Mouse (Mus musculus): ENCODE measurements around the gene Atg9a. TPM values are rescaled to one million over a fixed set of nuclear protein-coding genes. Genes with fewer than 3 reads are reported as not detected.

The Atg9a gene
- total RNA-seq, 2 experiments from 2014 or later, result 39.7 to 40.7 TPM

DNA sequence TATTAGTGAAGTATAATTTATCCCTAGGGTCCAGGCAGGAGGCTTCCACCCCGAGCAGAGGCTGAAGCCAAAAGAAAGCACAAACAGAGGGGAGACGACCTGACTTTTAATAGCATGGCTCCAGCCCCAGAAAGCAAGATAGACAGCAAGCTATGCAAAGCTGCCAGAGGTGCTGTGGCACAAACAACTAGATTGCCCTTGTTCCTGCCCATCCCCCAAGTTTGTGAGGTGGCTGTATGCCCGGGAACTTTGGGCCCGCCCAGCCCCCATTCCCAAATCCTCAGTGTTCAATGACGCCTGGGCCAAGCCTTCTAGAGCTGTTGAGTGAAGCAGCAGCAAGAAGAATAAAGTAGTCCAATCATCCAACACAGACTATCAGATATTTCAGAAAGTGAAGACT is 22.9 kb upstream of the Atg9a start:
- DNase-seq, result peak; percentile 85

GRCm38 (mm10) chr1:75214442-75214841 is 22.4 kb upstream of the Atg9a start:
- DNase-seq, result no peak

- DNase-seq, result no peak
Measured at GRCm38 (mm10) chr1:75213096-75213495, 21.1 kb upstream of the Atg9a start.

DNA sequence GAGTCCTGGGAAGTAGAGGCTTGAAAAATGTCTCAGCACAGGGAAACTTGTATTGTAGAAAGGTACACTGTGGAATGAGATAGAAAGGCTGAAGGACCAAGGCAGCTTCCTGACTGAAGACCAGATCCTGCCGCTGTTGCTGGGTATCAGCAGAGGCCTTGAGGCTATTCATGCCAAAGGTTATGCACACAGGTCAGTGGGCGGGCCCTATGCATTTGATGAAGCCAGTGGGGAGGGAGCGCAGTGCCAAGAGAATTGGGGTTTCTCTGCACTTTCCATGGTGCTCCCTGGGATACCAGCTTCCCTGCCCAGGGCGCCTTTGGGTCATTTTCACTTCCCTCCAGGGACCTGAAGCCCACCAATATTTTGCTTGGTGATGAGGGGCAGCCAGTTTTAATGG is 20.5 kb upstream of the Atg9a start:
- no peak for DNase-seq

DNA sequence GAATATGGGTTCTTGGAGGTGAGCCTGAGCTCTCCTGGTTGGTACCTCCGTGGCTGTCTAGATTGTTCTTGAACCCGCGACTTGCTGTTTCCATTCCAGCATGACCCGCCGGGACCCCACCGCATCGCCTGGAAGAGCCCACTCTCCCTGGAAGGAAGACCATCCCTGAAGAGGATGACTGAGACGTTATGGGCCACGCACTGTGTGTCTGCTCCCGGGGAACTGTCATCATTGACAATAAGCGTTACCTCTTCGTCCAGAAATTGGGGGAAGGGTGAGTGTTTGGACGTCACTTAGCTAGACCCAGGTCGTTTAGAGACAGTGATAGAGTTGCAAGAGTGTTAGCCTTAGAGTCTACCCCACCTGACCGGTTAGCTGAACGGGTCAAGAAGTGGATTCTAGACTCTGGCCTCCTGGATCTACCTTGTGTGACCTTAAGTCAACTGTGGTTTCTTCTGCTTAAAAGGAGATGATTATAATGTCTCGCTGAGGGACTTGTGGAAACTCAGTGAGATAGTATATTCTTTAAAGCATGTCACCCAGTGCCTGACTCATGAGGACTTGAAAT is 19.2 kb upstream of the Atg9a start:
- no peak for DNase-seq

GRCm38 (mm10) chr1:75210136-75211087 is 18.4 kb upstream of the Atg9a start, which contains the start of the genes Glb1l and Stk16:
Gene Glb1l (minus strand): TSS chr1:75210813.
Gene Stk16 (plus strand): TSS chr1:75210838.
- peak; percentile 97 for DNase-seq

DNA sequence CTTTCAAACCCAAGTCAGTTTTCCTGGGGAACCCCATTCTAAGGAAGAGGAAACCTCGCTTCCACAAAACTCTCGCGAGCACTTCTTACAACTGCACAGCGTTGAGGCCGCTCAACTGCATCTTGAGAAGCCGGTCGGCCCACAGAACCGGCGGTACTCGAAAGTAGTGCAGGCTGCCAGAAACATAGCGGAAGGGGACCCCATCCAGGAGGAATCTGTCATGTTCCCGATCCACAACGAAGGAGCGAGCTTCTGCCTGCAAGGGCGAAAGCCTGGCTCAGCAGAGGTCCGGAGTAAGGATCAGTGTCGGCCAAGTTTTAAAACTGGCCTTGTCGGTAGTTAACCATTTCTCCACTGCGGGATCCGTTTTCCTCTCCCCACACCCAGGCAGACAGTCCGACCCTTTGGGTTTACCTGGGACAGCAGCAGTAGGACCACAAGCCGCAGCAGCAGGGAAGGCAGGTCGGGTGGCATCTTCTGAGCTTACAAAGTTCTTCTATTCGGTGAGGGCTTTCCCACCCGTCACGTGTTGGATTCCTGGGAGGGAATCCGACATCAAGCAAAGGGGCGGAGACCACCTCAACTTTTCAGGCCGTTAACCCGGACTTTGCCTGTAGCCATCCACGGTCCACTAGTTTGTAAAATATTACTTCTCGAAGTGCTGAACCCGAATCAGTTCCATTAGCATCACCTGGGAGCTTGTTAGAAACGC is 17.1 kb upstream of the Atg9a start:
- peak; percentile 52 for DNase-seq

DNA sequence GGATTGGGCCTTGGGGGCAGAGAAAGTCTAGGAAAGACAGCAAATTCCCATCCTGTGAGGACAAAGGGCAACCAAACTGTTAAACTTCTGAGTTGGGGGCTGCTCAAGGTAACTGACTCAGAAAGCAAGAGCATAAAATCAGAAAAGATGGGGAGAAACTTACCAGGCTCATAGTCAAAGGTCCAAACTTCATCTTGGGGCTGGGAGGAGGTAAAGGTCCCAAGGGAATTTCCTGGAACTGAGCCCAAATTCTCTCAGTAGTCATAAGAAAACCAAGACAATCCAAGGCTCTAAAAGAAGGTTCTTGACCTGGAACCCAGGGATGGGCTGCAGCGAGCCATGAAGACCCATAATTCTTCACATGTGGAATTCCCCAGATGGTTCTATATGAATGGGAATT is 9.2 kb upstream of the Atg9a start:
- no peak for DNase-seq

- DNase-seq, result peak; percentile 37
Measured at GRCm38 (mm10) chr1:75192452-75192851, 456 bp upstream of the Atg9a start.

- no peak for DNase-seq
Measured at GRCm38 (mm10) chr1:75191258-75191621, 756 bp downstream of the Atg9a start.

DNA sequence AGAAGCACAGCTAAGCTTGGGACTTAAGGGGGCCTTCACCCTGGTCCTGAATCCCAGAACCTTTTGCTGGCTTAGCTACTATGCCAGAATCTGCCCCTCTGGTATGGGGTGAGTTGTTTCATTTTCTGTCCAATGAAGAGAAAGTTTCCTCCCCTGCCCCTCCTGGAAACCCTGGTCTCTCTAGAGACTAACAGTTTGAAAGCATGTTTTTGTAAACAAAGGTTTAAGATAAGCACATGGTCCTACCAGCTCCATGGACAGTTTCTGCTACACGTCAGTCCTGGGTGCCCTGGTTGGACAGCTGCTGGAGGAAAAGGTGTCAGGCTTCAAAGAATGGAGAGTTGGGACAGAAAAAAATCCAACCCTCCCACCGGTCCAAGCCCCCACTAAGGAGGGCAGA is 1.4 kb downstream of the Atg9a start:
- no peak for DNase-seq

GRCm38 (mm10) chr1:75187914-75188483 is 4.0 kb downstream of the Atg9a start:
- DNase-seq, result no peak

DNA sequence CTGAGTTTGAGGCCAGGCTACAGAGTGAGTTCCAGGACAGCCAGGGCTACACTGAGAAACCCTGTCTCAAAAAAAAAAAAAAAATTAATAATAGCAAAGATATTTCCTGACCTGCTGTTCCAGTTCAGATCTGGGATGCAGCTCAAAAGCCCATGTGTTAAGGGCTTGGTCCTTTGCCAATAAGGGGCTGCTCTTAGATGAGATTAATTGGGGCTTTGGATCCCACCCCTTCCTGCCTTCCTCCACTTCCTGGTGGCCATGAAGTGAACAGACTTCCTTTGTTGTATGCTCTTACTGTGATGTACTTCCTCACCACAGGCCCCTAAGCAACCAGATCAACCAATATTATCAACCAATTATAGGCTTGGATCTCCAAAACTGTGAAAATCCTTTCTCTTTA is 4.9 kb downstream of the Atg9a start:
- DNase-seq, result no peak

GRCm38 (mm10) chr1:75185495-75185894 is 6.5 kb downstream of the Atg9a start:
- no peak for DNase-seq

DNA sequence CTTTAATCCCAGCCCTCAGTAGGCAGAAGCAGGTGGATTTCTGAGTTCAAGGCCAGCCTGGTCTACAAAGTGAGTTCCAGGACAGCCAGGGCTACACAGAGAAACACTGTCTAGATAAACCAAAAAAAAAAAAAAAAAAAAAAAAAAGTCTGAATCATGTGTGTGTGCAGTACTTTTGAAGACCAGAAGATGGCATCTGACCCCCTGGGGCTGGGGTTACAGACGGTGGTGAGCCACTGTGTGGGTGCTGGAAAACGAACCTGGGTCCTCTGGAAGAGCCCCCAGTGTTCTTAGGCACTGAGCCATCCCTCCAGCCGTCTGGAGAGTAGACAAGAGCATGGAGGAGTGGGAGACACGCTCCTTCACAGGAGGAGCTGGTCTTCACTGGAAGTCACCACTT is 9.8 kb downstream of the Atg9a start:
- DNase-seq, result no peak

GRCm38 (mm10) chr1:75181377-75181870 is 10.6 kb downstream of the Atg9a start:
- DNase-seq, result no peak

GRCm38 (mm10) chr1:75180741-75181140 is 11.3 kb downstream of the Atg9a start:
- DNase-seq, result no peak

DNA sequence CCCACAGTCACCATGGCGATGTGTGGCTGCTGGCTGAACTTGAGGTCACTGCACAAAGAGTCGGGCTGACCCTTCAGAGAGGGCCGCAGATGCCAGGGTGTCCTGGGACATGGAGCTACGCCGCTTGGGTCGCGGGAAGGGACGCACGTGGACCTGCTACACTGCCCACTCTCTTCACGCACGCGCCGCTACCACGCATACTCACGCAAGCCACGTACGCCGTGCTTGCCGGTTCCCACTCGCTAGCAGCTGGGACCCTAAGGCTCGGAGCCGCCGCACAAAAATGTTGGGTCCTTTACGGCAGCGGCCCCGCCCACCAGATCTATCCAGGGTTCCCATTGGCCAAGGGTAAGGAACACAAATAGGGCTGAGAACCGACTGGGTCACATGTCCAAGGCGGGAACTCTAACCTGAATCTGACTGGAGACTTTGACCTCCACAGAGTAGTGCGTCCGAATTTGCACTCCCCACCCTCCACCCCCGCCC is 11.8 kb downstream of the Atg9a start, which contains the start of gene Abcb6:
Gene Abcb6 (minus strand): TSS at position 288 of the 486 bp plus-strand sequence.
- peak; percentile 88 for DNase-seq

- DNase-seq, result peak; percentile 51
Measured at GRCm38 (mm10) chr1:75179334-75180104, 12.5 kb downstream of the Atg9a start.

DNA sequence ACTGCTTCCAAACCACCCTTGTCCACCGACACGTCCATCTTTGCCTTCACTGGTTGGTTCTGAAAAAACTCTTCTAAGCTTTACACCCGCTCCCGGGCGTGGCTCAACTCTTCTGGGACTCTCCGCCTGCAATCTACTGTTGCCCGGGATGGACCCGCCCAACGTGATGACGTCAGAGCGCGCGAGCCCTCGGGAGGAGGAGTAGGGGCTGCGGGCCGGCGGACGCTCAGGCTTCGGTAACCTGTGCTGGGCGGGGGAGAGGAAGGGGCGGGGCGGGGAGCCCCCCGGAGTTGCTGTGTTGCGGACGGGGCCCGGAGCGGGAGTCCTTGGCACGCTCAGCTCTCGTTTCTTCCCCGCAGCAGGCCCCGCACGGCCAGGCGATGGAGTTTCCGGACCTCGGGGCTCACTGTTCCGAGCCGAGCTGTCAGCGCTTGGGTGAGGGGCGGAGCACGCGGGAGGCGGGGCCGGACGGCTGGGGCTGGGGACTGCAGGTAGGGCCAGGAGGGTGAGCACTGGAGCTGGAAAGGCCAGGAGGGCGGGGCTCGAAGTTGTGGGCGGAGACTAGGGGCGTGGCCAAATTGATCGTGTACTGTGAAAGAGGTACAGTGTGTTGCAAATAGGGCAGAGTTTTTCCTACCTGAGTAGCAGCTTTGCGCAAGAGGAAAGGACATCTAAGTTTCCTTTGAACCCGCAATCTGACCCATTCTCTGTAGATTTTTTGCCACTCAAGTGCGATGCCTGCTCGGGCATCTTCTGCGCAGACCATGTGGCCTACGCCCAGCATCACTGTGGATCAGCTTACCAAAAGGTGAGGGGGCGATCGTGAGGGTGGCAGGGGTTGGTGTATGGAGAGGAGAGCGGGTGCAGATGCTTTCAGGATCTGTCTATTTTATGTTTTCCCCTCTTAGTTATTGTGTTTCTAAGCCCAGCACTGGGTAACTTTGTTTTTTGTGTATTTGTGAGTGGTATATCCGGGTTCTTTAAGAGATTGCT is 23.2 kb downstream of the Atg9a start, which contains the start of gene Zfand2b:
Gene Zfand2b (plus strand): TSS at position 175 of the 993 bp plus-strand sequence.
- peak; percentile 98 for DNase-seq
